Mouse (Mus musculus) lung, adult 18-20 months (tissue): ENCODE data around the gene Ensa.
A peak's percentile ranks its signal among the peaks of the same experiment; 100 is the strongest.
"Not testable (repeated sequence)": the region's sequence is repeated elsewhere in the genome, so short reads cannot be mapped to it uniquely, and the experiment has no call there.

Experiments used
- DNase-seq, 2 experiments: peaks; one replicate each; pipeline ENCODE4 v3.0.0; 2022; ENCODE audit warnings: mixed read lengths in 2 of 2

Gene Ensa

DNA sequence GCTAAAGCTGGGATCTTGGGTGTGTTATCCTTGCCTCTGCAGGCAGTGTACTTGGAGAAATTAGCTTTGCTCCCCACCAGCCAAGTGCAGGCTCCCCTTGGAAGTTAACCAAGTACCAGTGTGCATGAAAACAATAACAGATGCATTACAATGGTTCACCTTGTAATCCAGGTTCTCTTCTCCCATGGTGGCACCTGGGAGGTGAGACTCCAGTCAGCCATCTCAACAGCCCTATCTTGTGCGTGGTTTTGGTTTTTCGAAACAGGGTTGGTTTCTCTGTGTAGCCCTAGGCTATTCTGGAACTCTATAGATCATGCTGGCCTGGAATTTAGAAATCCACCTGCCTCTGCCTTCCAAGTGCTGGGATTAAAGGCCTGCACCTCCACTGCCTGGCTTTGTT, 38.7 kb downstream of the Ensa start:
- DNase-seq = no peak

DNA sequence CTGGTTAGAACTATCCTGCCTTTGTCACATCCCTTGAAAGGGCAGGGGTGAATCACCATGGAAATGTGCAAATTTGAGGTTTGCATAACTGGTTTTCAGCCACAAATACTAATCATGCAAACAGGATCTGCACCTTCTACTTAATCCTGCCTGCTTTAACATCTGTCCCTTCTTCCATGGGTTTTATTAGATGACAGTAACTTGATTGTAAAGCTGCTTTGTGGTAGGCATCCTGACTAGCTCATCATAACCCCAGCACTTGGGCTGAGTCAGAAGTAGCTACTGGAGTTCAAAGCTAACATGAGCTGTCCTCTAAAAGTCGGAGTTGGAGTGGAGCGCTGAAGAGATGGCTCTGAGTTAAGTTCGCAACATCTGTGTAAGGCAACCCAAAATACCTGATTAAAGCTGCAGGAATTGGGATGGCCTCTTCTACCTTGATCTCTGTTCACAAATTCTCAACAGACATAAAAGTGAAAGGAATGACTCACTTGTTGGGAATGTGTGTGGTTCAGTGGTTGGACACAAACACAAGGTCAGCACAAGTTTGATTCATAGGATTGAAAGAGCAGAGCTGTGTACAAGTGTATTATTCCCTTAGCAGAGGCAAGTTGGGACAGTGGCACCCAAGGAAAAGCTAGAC, 39.3 kb downstream of the Ensa start:
- no peak for DNase-seq

DNA sequence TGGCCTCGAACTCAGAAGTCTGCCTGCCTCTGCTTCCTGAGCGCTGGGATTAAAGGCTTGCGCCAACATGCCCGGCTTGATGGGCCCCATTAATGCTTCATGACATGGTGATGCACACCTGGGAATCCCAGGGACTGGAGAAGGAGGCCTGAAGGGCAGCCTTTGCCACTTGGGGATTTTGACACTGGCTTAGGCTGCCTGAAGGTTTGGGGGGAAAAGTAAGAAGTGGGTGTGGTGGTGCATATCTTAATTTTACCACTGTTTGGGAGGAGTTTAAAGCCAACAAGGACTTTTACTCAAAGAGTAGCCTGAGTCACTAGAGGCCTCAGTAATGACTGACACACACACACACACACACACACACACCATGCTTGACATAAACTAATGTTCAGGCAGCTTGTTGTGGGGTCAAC, 40.2 kb downstream of the Ensa start:
- no peak for DNase-seq

DNA sequence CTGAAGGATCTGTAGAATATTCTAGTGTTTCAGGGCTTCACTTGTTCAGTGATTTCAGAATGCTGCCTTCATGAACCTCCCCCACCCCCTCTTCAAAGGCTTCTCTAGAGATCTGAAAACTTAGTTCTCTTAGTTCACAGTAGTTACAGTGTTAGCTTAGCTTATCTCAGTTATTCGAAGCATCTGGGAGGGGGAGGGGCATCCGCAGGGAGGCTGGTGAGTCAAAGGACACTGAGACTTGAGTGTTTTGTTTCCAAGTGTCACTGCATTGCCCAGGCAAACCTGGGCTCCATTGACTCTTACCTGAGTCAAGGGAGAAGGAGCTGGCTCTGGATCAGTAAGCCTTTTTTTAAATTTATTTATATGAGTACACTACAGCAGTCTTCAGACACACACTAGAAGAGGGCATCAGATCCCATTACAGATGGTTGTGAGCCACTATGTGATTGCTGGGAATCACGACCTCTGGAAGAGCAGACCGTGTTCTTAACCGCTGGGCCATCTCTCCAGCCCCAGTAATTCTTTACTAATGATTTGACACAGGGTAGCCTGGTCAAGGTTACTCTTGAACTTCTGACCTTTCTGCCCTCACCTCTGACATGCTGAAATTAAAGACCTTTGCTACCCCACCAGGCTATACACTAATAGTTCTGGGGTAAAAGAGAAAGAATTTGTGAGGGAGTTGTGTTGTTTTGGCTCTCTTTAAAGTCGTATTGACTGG, 41.5 kb downstream of the Ensa start:
- DNase-seq = peak; percentile 91 to 94

DNA sequence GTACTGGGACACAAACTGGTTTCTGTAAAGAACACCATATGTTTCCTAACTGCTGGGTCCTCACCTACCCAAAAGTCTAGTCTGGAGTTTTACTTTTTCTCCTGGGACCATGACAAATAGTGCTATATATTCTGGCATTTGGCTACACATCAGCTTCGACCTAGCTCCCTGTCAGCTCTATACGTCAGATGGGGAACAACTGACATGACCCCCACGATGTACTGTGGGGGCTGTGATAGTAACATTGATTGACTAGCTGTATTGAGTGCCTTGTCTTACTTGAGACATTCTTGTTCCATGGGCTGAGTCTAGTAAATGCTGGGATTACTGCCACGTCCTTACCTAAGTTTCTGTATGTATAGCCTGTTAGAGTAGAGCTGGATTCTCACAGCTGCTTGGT, 42.7 kb downstream of the Ensa start:
- no peak for DNase-seq

DNA sequence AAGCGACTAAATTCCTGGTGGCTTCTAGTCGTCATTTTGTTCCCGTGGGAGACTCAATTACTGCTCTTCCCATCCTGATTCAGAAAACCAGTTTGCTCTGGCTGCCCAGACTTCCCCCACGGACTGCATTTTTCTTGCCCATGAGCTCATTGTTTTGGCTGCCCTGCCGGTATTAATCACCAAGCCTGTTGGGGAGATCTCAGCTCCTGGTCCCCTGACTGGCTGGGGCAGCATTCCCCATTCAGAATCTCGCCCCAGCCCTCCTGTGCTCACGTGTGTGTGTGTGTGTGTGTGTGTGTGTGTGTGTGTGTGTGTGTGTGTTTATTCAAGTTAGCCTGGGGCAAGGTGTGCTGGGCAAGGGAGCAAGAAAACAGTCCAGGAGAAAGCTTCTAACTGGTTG, 43.2 kb downstream of the Ensa start:
- peak; percentile 79 to 89 for DNase-seq

DNA sequence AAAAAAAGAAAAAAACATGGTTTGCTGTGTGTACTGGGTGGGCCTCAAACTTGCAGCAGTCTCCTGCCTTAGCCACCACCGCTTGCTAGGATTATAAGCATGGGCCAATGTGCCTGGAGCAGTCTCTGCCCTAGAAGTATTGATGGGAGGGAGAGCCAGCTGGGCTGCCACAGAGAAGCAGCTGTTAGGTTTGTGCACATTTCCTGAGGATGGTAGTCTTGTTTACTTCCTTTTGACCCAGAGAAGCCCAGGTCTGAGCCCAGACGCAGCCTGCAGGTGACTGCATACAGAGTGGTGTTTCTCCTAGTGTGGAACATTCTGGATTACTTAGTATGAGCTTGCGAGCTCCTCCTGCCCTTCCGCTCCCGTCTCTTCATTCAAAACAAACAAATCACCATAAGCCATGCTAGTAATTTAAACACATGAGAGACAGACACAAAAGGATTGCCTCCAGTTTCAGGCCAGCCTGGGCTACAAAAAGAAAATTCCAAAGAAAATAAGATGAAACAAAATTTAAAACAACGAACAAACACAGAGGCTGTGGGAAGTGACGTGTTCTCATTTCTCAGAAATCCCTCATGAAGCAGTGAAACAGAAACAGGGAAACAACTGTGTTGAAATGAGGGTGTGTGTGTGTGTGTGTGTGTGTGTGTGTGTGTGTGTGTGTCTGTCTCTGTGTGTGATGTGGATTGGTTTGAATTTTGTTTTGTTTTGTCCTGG, 44.0 kb downstream of the Ensa start:
- peak in 1 of 2 experiments; percentile 55 for DNase-seq

DNA sequence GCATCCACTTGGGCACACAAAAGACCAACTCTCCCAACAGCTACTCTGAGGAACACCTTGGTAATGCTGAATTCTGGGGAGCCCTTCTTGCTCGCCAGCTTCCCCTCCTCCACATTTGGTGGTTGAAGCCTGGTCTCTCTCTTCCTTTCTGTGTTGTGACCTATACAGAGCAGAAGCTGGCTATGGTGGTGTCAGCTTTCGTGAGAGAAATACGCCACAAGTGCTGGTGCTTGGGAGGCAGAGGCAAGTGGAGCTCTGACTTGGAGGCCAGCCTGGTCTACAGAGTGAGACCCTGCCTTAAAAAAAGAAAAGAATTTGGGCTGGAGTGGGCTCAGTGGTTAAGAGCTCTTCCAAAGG, 44.5 kb downstream of the Ensa start:
- DNase-seq = no peak

DNA sequence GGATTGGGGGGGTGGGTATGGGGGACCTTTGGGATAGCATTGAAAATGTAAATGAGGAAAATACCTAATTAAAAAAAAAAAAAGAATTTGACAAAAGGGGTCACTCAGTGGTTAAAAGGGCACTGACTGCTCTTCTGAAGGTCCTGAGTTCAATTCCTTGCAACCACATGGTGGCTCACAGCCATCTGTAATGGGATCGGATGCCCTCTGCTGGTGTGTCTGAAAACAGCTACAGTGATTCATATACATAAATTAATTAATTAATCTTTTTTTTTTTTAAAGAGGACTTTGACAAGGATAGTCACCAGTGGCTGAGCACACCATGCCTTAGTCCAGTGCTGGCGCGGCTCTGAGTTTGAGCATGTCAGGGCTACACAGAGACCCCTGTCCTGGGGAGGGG, 45.6 kb downstream of the Ensa start:
- DNase-seq = not testable (repeated sequence)

DNA sequence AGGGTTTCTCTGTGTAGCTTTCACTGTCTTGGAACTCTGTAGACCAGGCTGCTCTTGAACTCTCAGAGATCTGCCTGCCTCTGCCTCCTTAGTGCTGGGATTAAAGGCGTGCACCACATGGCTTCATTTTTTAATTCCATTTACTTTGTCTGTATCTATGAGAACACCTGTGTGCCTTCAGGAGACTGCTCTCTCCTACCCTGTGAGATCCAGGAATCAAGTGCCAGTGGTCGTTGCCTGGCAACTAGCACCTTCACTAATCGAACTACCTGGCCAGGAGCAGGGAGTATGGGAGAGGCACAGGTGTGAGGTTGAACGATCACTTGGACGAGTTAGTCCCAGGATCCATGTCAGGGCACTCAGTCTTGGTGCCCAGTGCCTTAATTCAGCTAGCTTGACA, 46.4 kb downstream of the Ensa start:
- DNase-seq = no peak

DNA sequence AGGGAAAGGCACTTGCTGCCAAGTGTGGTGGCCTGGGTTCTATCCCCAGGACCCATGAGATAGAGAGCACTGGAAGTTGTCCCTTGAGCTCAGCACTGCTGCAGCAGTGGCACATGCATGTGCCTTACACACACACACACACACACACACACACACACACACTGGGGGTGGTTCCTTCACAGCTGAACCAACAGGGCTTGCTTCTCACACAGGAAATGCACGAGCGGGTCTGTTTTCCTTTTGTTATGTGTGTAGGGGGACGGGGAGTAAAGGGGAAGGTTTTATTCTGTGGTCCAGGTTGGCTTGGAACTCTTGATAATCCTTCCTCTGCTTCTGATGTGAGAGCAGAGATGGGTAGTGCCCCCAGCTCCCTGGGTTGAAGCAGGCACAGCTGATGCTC, 47.7 kb downstream of the Ensa start:
- no peak for DNase-seq

DNA sequence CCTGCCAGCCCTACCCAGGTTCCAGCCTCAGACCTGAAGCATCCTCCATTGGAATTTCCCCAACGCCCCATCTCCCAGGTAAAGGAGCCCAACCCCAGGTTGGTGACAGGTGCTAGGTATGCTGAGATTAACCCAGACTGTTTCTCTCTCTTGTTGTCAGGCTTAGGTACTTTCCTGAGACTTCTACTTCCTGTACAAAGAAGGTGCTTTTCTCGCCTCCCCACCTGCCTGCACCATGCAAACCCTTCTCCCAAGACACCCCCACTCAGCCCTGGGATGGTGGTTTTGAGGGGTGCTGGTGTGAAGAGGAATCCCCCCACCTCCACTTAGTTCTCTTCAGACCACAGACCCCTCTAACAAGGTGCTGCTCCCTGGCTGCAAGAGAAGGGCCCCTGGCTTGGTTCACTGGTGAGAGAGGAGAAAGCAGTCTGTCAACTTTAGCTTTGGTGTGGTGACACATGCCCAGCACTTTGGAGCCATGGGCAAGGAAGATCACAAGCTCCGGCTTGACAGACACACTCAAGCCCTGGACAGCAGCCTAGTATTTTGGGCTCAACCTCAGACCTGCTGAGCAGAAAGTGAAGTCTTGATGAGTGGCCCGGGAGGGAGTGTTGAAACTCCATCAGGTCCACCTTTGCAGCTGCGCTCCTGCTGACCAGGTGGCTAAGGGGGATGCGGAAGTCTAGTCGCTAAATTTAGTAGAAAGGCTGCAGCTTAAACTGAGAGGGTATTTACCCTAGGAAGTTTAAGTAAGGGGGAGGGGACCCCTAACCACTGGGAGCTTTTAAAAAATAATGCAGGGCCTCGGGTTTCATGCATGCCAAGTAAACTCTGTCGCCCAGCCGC, 48.3 kb downstream of the Ensa start:
- DNase-seq = peak; percentile 63 to 74

DNA sequence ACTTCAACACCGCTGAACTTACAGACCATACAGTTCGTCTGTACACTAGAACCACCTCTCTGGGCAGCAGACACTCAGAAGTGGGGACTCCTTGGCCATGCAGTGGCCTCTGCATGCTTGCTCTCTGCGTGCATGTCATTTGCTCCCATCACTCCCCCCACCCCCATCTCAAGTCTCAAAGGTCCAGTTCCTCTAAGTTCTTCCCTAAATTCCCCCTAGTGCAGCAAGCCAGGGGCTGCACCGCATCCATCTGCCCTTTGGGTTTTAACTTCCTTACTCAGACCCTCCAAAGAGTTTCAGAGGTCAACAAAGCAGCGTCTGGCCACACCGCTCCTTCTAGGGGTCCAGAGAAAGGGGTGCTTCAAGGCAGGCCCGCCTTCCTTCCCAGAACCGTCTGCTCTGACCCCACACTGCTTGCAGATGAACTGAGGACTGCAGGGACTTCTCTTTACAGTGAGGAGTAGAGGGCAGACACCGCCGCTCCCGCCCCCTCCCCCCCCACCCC, 49.0 kb downstream of the Ensa start:
- DNase-seq = peak in 1 of 2 experiments; percentile 55

DNA sequence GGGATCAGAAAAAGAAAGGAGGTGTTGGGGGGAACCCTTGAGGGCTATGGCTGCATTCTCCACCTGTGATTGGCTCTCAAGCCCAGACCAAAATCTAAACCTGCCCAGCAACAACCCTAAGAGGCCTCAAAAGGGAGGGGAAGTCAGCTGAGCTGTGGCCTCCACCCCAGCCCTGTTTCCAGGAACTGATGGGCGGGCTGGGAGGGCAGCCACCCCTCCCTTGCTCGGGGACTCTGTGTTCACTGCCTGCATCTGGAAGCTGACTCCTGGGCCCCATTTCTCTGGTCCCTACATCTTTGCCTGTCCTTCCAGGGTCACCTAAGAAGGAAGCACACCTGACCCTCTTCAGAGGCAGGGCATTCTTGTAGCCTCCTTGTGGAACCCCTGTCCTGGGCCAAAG, 49.4 kb downstream of the Ensa start:
- peak; percentile 92 to 94 for DNase-seq

DNA sequence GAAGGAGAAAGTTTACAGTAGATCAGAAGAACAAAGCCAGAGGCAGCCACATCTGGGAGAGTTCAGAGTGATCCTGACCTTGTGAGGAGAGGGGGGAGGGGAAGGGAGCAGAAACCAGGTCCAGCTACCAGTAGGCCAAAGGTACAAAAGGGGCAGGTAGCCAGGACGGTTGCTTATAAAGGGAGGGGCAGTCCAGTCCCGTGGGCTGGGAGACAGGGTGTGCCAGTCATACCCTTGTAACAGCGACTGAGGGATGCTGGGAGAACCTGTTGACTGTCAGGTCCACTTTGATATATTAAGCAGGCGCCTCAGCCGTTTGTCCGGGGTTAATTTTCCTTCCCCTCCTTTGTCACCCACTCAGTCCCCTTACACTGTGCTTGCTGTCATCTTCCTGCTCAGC, 50.0 kb downstream of the Ensa start:
- peak; percentile 82 to 87 for DNase-seq

DNA sequence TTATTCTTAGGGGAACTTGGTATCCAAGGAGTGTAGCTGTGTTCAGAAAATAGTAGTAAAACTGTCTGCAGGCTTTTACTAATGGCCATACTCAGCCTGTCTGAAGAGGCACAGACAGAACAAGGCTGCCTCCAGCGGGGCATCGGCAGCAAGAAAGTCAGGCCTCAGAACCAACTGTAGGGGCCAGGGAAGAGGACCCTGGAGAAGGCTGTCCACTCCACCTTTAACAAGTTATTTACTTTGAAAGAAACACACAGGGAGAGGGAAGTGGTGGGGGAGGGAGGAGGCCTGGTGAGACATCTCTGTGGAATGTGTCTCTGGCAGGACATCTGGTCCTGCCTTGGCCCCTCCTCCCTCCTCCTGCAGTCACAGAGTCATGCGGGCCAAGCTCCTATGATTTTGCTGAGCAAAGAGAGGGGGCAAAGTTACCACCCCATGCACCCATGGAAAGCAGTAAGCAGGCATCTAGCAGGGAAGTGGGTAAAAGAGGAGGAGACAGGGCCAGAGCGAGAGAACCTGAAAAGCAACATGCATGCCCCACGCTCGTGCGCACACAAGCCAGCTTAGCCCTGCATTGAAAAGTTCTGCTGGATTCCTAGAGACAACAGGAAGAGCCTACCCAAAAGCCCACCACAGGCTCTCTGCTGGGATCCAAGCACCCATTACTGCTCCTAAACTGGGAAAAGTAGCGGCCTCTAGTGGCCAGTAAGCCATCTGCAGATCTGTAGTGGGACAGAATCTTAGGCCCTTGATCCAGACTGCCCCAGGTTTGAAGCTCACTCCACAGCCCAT, 50.7 kb downstream of the Ensa start:
- DNase-seq = peak; percentile 93 to 95

DNA sequence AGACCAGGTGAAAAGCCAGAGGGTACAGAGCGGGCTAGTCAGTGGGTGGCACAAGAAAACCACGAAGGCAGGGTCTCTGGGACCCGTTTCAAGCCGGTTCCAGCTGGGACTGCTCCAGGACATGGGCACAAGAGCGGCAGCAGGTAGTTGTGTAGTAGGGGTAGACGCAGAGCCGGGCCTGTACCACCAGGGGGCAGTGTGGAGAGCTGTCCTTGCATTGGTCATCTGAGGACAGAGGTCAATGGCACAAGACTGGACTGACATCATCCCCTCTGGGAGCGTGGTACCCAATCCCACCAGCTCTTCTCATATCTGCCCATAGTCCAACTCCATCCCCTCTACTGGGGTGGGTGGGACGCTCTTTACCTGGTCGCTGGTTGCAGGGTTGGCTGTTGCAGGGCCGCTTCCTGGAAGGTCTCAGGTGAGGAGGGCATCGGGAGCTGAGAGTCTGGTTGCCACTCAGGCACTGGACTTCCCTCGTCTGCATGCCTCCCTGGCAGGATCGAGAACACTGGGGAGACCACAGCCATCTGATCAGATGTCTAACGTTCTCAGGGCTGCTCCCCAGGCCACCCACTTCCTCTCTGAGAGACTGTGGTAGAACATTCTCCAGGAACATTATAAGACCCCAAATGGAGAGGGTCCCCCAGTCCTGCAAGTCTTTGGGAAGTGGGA, 52.1 kb downstream of the Ensa start:
- peak; percentile 85 to 90 for DNase-seq

DNA sequence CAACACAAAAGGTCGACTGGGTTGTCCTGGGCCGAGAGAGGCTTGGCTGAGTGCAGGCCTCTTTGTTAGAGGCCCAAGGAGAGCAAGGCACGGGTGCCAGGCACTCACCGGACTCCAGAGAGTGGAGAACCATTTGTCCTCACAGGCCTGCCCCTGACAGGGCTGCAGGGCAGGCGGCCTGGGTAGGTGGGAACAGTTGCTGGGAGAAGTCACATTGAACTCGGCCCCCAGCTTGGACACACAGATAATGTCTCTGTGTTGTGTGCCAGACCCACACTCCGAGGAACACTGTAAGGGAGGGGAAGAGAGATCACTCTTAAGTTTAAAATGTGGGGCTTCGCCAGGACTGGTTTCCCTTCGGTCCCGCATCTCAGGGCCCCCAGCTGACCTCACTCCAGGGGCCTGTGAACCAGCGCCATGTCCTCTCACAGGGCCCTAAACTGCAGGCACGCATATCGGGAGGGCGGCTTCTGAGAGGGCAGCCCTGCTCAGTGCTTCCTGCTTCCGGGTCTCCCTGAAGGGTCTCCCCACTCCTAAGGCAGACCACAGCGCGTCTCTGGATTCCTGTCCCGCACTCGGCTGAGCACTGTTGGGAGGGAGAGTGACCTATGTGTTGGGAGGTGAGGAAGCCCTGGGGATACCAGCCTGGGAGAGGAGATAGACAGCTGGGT, 52.8 kb downstream of the Ensa start:
- DNase-seq = no peak

DNA sequence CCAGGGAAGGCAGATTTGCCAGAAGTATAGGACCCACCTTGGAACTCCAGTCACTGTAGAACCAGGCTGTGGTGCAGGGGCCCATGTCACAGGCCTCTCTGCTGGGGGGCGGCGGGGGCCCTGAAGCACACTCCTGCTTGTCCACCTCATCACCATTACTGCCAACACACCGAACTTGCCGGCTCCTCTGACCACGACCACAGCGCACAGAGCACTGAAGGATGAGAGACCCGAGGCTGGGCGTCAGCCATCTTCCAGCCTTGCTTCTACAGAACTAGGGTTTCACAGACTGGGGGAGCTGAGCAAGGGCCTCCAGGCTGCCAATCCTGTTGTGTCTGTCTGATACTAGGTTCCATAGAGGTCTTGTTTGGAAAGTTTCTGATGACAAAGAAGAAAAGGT, 54.8 kb downstream of the Ensa start:
- DNase-seq = no peak

DNA sequence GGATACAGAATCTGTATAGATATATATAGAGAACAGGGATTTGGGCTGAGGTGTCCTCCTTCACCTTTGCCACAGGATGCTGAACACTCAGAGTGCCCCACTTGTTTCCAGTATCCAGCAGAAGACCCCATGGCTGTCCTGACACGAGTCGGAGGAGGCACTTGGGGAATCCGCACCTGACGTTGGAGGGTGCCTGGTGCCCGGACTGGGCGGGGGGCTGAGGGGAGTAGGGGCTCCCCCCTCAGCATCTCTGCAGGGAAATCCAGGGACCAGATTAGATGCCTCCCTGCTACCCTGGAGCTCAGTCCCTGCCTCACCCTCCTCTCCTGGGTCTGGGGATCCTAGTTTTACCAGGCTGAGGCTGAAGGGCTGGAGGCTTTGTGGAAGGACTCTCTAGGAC, 55.9 kb downstream of the Ensa start:
- DNase-seq = no peak

DNA sequence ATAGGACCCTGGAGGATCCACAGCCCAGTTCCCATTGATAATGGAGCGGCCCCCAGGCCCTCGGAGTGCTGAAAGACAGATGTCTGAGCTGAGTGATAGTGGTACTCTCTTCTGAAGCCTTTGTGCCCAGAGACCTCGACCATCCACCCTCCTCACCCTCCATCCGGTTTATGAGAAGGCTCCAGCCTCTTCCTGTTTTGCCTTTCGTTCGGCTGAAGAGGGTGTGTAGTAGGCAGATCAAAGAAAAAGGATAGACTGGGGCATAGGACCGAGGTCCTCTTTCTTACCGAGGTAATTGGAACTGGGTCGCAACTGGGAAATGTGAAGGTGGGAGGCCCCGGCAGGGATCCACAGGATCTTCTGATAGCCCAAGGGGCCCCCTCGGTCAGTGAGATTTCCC, 56.6 kb downstream of the Ensa start:
- DNase-seq = no peak
